Mouse (Mus musculus): Measurements from ENCODE around the gene Adgra1. TPM values are rescaled to one million over a fixed set of nuclear protein-coding genes. Genes with fewer than 3 reads are reported as not detected.

Adgra1 gene
- polyA plus RNA-seq, 1 experiment from 2014 or later: 24.2 TPM

GRCm38 (mm10) chr7:139905261-139905660 lies 71.3 kb downstream of the Adgra1 start:
- peaks cover 26% of the 10 kb centered on the region; the same call in 1 of the 2 replicates for H3K4me1 ChIP-seq (ENCODE audit: control insufficient read depth, insufficient read depth, low read length)
- no peak overlapping the region for H3K9ac ChIP-seq (replicated peaks; ENCODE audit: low read length)
- no peak for DNase-seq
- peak overlapping the region; percentile 17; the same call in 1 of the 2 replicates for H3K4me2 ChIP-seq (ENCODE audit: low read length)
- H3K27me3 ChIP-seq (ENCODE audit: control insufficient read depth, insufficient read depth, low read length): no peaks in the 10 kb centered on the region
- H3K27ac ChIP-seq (replicated peaks; ENCODE audit: low read depth, low read length): peak overlapping the region; percentile 42; the same call in 1 of the 2 replicates
- H3K9me3 ChIP-seq (ENCODE audit: control insufficient read depth, low read length): no peaks in the 10 kb centered on the region
- no peaks in the 10 kb centered on the region for H3K36me3 ChIP-seq (ENCODE audit: control insufficient read depth, insufficient read depth, low read length)
- no peak overlapping the region for H3K4me3 ChIP-seq (replicated peaks; ENCODE audit: low read depth, low read length)
- ATAC-seq (ENCODE audit: low FRiP score, low TSS enrichment): no peak
- 26% methylated on average over 6 of the region's 6 CpGs for WGBS

GRCm38 (mm10) chr7:139905661-139906060 lies 71.7 kb downstream of the Adgra1 start:
- H3K4me2 ChIP-seq (ENCODE audit: low read length): peak overlapping the region; percentile 17; the same call in 1 of the 2 replicates
- H3K9me3 ChIP-seq (ENCODE audit: control insufficient read depth, low read length): no peaks in the 10 kb centered on the region
- DNase-seq (peak; percentile 74), ATAC-seq (ENCODE audit: low FRiP score, low TSS enrichment) (no peak; the same call in 1 of the 2 replicates)
- H3K4me3 ChIP-seq (replicated peaks; ENCODE audit: low read depth, low read length): no peak overlapping the region
- H3K27me3 ChIP-seq (ENCODE audit: control insufficient read depth, insufficient read depth, low read length): no peaks in the 10 kb centered on the region
- H3K4me1 ChIP-seq (ENCODE audit: control insufficient read depth, insufficient read depth, low read length): peaks cover 26% of the 10 kb centered on the region; the same call in 1 of the 2 replicates
- 8% methylated on average over 6 of the region's 6 CpGs for WGBS
- no peak overlapping the region for H3K9ac ChIP-seq (replicated peaks; ENCODE audit: low read length)
- no peaks in the 10 kb centered on the region for H3K36me3 ChIP-seq (ENCODE audit: control insufficient read depth, insufficient read depth, low read length)
- 0 out of 2 replicates have a peak overlapping the region, but pooled peaks have one; percentile 42 for H3K27ac ChIP-seq (replicated peaks; ENCODE audit: low read depth, low read length)

GRCm38 (mm10) chr7:139908176-139908575 lies 74.2 kb downstream of the Adgra1 start:
- Histone ChIP-seq H3K4me3 (replicated peaks; ENCODE audit: low read depth, low read length) (no peak overlapping the region), H3K4me1 (ENCODE audit: control insufficient read depth, insufficient read depth, low read length) (peaks cover 26% of the 10 kb centered on the region; the same call in 1 of the 2 replicates), H3K27me3 (ENCODE audit: control insufficient read depth, insufficient read depth, low read length) (0 out of 2 replicates have a peak, but pooled peaks cover under 1% of the 10 kb centered on the region), H3K36me3 (ENCODE audit: control insufficient read depth, insufficient read depth, low read length) (no peaks in the 10 kb centered on the region), H3K9me3 (ENCODE audit: control insufficient read depth, low read length) (no peaks in the 10 kb centered on the region), H3K4me2 (ENCODE audit: low read length) (no peak overlapping the region), H3K9ac (replicated peaks; ENCODE audit: low read length) (no peak overlapping the region), H3K27ac (replicated peaks; ENCODE audit: low read depth, low read length) (peak overlapping the region; percentile 49; the same call in 1 of the 2 replicates)
- ATAC-seq (ENCODE audit: low FRiP score, low TSS enrichment) (no peak), DNase-seq (peak; percentile 68)
- 46% methylated on average over 5 of the region's 5 CpGs for WGBS

GRCm38 (mm10) chr7:139909469-139909868 lies 75.5 kb downstream of the Adgra1 start:
- no peaks in the 10 kb centered on the region for H3K9me3 ChIP-seq (ENCODE audit: control insufficient read depth, low read length)
- no peak overlapping the region for H3K4me2 ChIP-seq (ENCODE audit: low read length)
- no peak overlapping the region for H3K4me3 ChIP-seq (replicated peaks; ENCODE audit: low read depth, low read length)
- H3K36me3 ChIP-seq (ENCODE audit: control insufficient read depth, insufficient read depth, low read length): no peaks in the 10 kb centered on the region
- WGBS: 35% methylated on average over 6 of the region's 6 CpGs
- H3K27ac ChIP-seq (replicated peaks; ENCODE audit: low read depth, low read length): peak overlapping the region; percentile 17; the same call in 1 of the 2 replicates
- DNase-seq (peak; percentile 53), ATAC-seq (ENCODE audit: low FRiP score, low TSS enrichment) (no peak)
- peaks cover 14% of the 10 kb centered on the region; the same call in 1 of the 2 replicates for H3K27me3 ChIP-seq (ENCODE audit: control insufficient read depth, insufficient read depth, low read length)
- H3K4me1 ChIP-seq (ENCODE audit: control insufficient read depth, insufficient read depth, low read length): peaks cover 32% of the 10 kb centered on the region; the same call in 1 of the 2 replicates
- no peak overlapping the region for H3K9ac ChIP-seq (replicated peaks; ENCODE audit: low read length)

- Histone ChIP-seq H3K4me2 (ENCODE audit: low read length) (no peak overlapping the region), H3K9ac (replicated peaks; ENCODE audit: low read length) (peak overlapping the region; percentile 21; the same call in 1 of the 2 replicates), H3K27ac (replicated peaks; ENCODE audit: low read depth, low read length) (peak overlapping the region; percentile 17; the same call in 1 of the 2 replicates), H3K4me3 (replicated peaks; ENCODE audit: low read depth, low read length) (no peak overlapping the region), H3K36me3 (ENCODE audit: control insufficient read depth, insufficient read depth, low read length) (no peaks in the 10 kb centered on the region), H3K27me3 (ENCODE audit: control insufficient read depth, insufficient read depth, low read length) (peaks cover 20% of the 10 kb centered on the region; the same call in 1 of the 2 replicates), H3K4me1 (ENCODE audit: control insufficient read depth, insufficient read depth, low read length) (peaks cover 26% of the 10 kb centered on the region; the same call in 1 of the 2 replicates), H3K9me3 (ENCODE audit: control insufficient read depth, low read length) (no peaks in the 10 kb centered on the region)
- DNase-seq (no peak), ATAC-seq (ENCODE audit: low FRiP score, low TSS enrichment) (no peak)
- 60% methylated on average over 11 of the region's 11 CpGs for WGBS
Measured at GRCm38 (mm10) chr7:139910204-139910835, 76.3 kb downstream of the Adgra1 start.

- Histone ChIP-seq H3K27me3 (ENCODE audit: control insufficient read depth, insufficient read depth, low read length) (peaks cover 25% of the 10 kb centered on the region; the same call in 1 of the 2 replicates), H3K9me3 (ENCODE audit: control insufficient read depth, low read length) (no peaks in the 10 kb centered on the region), H3K4me2 (ENCODE audit: low read length) (peak overlapping the region; percentile 47), H3K9ac (replicated peaks; ENCODE audit: low read length) (no peak overlapping the region), H3K27ac (replicated peaks; ENCODE audit: low read depth, low read length) (no peak overlapping the region), H3K4me3 (replicated peaks; ENCODE audit: low read depth, low read length) (peak overlapping the region; percentile 18), H3K4me1 (ENCODE audit: control insufficient read depth, insufficient read depth, low read length) (peaks cover 19% of the 10 kb centered on the region; the same call in 1 of the 2 replicates), H3K36me3 (ENCODE audit: control insufficient read depth, insufficient read depth, low read length) (no peaks in the 10 kb centered on the region)
- DNase-seq: peak; percentile 48
- WGBS: 10% methylated on average over 29 of the region's 29 CpGs
- no peak for ATAC-seq (ENCODE audit: low FRiP score, low TSS enrichment)
Measured at GRCm38 (mm10) chr7:139914141-139915047, 80.4 kb downstream of the Adgra1 start.

GRCm38 (mm10) chr7:139915646-139916257 lies 81.8 kb downstream of the Adgra1 start:
- no peak overlapping the region for H3K4me3 ChIP-seq (replicated peaks; ENCODE audit: low read depth, low read length)
- H3K27ac ChIP-seq (replicated peaks; ENCODE audit: low read depth, low read length): 0 out of 2 replicates have a peak overlapping the region, but pooled peaks have one; percentile 45
- H3K9ac ChIP-seq (replicated peaks; ENCODE audit: low read length): 0 out of 2 replicates have a peak overlapping the region, but pooled peaks have one; percentile 9
- peak; percentile 40 for DNase-seq
- no peaks in the 10 kb centered on the region for H3K36me3 ChIP-seq (ENCODE audit: control insufficient read depth, insufficient read depth, low read length)
- peaks cover 27% of the 10 kb centered on the region; the same call in 1 of the 2 replicates for H3K27me3 ChIP-seq (ENCODE audit: control insufficient read depth, insufficient read depth, low read length)
- H3K9me3 ChIP-seq (ENCODE audit: control insufficient read depth, low read length): no peaks in the 10 kb centered on the region
- 0 out of 2 replicates have a peak, but pooled peaks cover 9% of the 10 kb centered on the region for H3K4me1 ChIP-seq (ENCODE audit: control insufficient read depth, insufficient read depth, low read length)
- no peak for ATAC-seq (ENCODE audit: low FRiP score, low TSS enrichment)
- WGBS: 7% methylated on average over 14 of the region's 14 CpGs
- H3K4me2 ChIP-seq (ENCODE audit: low read length): peak overlapping the region; percentile 22

GRCm38 (mm10) chr7:139916345-139916744 lies 82.4 kb downstream of the Adgra1 start:
- WGBS: 0% methylated on average over 1 of the region's 1 CpGs
- H3K36me3 ChIP-seq (ENCODE audit: control insufficient read depth, insufficient read depth, low read length): no peaks in the 10 kb centered on the region
- ATAC-seq (ENCODE audit: low FRiP score, low TSS enrichment): no peak
- peak; percentile 77 for DNase-seq
- H3K27me3 ChIP-seq (ENCODE audit: control insufficient read depth, insufficient read depth, low read length): peaks cover 27% of the 10 kb centered on the region; the same call in 1 of the 2 replicates
- no peak overlapping the region for H3K4me2 ChIP-seq (ENCODE audit: low read length)
- no peak overlapping the region for H3K9ac ChIP-seq (replicated peaks; ENCODE audit: low read length)
- no peak overlapping the region for H3K4me3 ChIP-seq (replicated peaks; ENCODE audit: low read depth, low read length)
- H3K4me1 ChIP-seq (ENCODE audit: control insufficient read depth, insufficient read depth, low read length): 0 out of 2 replicates have a peak, but pooled peaks cover 9% of the 10 kb centered on the region
- H3K9me3 ChIP-seq (ENCODE audit: control insufficient read depth, low read length): no peaks in the 10 kb centered on the region
- no peak overlapping the region for H3K27ac ChIP-seq (replicated peaks; ENCODE audit: low read depth, low read length)
